11 mouse cellular contexts compared by ENCODE assay signal in the genomic region with DNA sequence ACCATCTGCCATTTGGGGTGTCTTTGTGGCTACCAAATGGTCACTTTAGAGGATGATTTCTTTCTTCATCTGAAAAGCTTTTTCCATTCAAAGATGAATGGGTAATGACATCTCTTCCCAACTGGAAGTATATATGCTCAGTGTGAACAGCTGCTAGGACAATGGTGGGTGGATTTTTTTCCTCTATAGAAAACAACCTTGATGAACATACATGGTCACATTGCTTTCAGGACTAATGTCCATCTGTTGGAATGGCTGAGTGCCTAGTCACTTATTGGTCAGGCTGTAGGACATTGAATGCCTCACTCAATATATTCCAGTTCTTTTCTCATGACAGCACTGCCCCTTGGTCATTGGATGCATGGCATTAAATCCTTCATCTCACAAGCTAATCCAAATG.
"Had no signal": no experiment of that assay in that cellular context is flagged by ENCODE, and none has a peak within 500 bp of the region (broad histone marks: within the 10 kb centered on the region; RNA-seq: fewer than 3 reads in every experiment).

No protein-coding gene starts in this region.

- DNase-seq: kidney, adult 2 months; kidney, postnatal 25 days; layer of hippocampus, adult 9-11 months; liver, postnatal 0 days; lung, embryonic 14.5 days; retina, postnatal 1 day; right cerebral cortex, postnatal 25 days; spleen, adult 18-20 months; thymus, postnatal 25 days had no signal

- ATAC-seq: liver, postnatal 0 days; lung, postnatal 0 days; midbrain, embryonic 13.5 days had no signal
